Mouse (Mus musculus): ENCODE results near the gene Cldn22.
"Not testable (repeated sequence)": the region's sequence is repeated elsewhere in the genome, so short reads cannot be mapped to it uniquely, and the experiment has no call there.

The Cldn22 gene

DNA sequence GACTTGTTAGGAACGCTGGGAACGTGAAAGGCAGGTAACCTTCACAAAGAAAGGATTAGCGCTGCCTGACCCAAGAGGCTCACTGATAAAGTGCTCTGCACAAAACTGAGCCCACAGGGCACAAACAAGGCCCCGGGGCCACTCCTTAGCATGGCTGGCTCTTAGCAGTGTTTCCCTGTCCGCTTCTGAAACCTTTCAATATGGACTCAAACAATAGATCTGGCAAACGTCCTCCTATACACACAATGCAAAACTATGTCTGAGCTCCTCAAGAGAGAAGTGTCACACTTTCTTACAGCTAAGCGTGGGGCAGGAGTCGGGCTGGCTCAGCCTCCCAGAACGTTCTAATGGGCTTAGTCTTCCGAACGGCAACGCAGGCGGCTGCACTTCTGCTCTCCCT lies at the start of gene Cldn22:
Cldn22 (plus strand) TSS at position 301 of the 400 bp plus-strand sequence.
- no peak for DNase-seq

DNA sequence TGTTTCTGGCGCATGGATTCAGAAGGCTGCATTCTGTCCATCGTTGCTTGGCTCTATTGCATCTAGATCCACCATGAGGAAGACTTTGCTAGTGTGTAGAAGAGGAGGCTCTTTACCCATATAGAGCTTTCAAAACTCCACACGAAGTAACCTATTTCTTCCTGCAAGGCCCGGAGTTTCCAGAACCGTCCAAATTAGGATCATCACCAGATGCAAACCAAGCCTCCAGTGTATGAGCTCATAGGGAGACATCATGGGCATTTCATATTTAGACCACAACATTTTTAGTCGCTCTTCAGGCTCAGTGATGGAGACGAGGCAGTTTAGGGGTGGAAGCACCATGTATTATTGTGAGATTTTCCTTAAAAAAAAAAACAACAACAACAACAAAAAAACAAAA lies 46.9 kb upstream of the Cldn22 start:
- DNase-seq = no peak

DNA sequence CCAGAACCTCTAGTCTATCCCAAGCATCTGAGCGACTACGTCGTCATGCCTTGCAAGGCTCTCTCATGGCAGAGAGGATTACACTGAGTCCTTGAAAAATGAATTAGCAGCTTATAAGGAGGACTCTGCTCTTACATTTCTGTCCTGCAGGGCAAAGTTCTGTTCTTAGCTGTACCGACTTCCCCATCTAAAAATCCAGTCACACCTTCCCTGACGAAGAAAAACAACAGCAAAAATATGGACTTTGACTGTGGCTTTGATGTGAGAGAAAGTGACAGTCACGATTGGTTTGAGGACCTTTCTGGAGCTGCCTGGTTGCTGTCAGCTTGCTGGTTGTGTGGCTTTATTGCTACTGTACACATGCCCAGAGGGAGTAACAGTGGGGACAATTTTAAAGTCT lies 44.7 kb upstream of the Cldn22 start:
- DNase-seq = no peak

DNA sequence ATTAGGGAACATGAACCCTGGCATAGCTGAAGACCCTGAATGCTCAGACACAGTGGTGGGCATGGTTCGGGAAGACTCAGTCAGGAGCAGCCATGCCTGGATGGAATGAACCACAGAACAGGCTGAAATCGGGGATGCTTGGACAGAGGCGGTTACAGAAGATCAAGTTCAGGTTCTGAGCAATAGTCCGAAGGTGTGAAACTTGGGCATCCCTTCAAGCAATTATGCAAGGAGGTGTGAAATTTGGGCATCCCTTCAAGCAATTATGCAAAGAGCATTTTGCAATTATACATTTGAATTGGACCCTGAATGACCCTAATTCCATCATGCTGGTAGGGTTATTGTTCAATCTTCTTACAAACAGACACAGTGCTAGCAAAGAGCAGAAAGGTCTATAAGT lies 42.4 kb upstream of the Cldn22 start:
- no peak for DNase-seq

DNA sequence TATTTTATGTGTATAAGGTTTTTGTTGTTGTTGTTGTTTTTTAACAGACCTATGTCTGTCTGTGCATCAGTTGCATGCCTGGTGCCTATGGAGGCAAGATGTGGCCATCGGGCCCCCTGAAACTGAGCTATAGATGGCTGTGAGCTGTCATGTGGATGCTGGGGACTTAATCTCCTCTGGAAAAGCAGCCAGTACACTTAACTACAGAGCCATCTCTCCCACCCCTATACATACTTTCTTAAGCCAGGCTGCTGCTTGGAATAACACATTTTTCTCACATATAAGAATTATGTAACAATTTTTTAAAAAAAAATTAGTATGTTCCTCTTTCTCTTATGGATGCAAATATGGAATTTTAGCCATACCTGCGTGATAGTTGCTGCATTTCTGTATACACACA lies 40.7 kb upstream of the Cldn22 start:
- no peak for DNase-seq

DNA sequence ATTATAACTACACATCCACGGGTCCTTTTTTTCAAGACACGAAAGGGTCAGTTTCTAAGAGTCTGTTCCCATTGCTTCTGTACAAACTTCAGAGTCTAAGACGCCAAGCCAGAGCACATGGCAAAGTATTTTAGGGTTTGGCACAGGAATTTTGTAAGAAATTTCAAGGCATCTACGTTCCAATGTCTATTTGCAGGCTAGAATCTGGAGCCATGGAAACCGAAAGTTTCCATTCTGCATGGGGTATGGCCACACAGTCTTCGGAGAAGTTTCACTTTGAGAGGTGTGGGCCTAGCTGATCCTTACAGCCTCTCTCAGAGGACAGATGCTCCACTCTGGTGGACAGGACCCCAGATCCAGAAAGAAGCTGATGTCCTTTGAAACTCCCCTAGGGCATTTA lies 40.3 kb upstream of the Cldn22 start:
- DNase-seq = peak; percentile 8

DNA sequence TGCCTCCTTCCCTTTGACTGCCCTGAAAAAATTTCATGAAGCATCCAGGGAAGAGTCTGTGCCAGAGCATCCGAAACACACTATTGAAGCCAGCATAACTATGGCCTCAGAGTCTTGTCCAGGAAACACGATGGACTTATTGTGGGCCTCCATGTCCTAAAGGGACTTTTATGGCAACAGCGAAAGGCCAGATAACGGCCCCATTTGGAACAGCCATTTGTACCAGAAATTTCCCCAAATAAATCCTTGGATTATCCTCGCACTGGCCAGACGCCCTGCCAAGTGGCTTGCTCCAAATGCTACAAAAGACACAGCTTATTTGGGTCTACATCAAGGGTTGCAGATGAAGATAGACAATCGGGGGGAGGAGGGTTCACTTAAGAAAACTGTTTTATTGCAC lies 39.8 kb upstream of the Cldn22 start:
- DNase-seq = peak; percentile 28

DNA sequence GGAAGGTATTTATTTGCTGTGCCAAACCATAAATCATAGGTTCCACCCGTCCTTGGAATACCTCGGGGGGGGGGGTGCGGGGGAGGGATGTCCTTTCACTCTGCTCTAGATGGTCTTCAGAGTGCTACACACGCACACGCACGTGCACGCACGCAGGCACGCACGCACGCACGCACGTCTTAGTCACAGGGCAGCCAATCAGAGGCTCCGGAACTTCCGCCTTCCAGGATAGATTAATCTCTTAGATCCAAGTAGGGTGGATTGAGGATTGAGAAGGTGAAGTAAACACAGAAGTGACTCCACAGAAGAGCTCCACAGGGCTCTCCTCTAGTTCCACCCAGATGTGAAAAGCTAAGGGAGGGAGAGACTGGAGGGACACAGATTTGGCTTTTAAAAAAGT lies 38.0 kb upstream of the Cldn22 start:
- no peak for DNase-seq

DNA sequence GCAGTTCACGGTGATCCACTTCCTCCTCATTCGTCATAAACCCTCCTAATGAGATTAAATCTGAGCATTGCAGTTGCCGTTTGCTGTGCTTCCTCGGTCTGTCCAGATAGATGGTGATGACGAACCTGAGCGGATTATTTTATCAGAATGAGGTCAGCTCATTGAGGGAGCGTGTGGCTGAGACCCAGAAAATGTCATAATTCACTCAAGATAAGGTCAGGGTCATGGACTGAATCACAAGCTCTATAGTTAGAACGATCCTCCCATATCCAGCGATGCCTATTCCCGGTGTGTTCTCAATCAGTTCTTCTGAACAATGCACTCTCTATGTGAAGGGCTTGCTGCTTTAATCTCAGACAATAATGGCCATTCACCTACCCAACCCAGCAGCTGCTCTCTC lies 36.6 kb upstream of the Cldn22 start:
- DNase-seq = no peak

DNA sequence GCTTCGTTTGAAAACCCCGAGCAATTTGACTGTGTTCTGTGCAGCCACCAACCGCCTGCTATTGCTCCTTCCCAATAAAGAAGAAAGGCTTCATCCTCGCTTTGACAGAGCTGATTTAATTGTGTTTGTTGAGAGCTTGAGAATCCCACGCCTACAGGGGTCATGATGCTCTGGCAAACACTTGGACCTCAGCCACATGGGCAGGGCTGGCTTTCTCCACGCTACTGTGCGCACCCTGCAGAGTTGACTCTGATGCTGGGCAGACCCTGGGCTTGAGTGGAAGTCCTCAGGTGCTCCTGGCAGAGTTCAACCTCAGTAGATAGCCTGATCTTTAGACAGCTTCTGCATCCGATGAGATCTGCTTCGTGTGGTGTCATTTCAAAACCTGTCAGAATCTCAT lies 32.3 kb upstream of the Cldn22 start:
- DNase-seq = no peak

DNA sequence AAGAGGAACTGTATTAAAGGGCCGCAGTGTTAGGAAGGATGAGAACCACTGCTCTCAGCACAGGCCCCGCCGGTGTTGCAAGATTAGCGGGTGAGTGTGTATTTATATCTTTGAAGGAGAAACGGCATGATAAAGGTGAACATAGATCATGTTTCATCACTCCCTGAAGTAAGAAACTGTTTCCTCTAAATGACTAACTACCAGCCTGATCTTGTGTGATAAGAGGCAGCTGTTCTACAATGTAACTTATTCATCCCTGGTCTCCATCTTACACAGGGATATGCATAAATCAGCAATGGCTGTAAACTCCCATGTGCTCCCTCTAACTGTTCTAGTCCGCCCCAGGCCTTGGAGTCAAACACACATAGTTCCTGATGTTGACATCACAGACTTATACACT lies 24.8 kb upstream of the Cldn22 start:
- DNase-seq = no peak

DNA sequence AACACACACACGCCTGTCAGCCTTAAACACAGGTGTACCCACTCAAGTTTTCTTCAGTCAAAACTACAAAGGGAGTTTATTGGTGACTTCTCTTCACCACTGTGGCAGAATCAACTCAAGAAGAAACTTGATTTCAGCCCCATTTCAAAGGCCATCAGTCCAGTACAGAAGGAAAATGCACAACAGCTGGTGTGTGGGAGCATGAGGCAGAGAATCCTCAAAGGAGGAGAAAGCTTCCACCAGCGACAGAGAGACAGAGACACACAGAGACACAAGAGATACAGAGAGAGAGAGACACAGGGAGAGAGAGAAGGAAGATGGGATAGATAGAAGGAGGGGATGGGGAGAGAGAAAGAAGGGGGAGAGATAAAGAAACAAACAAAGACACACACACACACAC lies 21.9 kb upstream of the Cldn22 start:
- no peak for DNase-seq

DNA sequence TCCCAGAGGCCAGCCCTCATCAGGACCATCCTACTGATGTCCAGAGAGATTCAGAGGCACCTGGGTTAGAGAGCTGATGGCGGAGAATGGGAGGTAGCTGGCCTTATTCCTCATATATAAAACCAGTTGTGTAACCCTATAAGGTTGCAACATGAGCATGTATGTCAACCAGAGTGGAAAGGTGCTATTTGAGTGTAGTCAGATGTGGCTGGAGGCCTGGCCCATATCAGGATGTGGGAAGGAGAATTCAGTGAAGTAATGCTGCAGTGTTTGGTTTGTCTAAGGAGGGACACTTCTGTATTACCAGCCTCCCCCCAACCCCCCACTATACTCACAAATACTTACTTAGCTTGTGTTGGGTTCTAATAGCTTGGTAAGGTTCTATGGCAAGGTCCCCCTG lies 20.0 kb upstream of the Cldn22 start:
- no peak for DNase-seq

DNA sequence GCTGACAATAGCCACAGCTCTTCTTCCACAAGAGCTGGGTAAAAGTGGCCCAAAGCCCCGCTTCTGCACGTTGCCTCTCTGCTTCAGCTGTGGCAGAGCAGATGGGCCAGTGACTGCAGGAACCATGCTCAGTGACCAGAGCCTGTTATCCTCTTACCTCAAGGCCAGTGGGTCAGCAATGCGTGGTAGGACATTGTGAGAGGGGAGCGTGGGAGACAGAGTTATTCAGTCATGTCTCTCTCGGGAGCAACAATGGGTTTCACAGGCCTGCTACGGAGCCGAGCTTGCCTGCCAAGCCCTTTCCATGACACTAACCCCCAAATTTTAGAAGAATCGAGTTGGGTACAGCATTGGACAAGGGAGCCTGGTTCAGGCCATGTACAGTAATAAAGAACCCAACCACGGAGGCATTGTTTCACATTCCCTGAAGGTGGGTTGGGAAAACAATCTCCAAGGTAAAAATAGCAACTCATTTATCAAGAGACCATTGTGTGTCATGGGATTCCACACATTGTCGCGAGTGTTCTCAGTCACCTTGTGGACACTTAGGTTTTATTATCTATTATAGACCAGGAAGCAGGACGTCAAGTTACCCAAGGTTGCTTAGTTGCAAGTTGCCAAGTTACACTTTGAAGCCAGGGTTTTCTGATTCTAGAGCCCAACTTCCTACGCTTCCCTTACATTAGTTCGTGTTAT lies 14.2 kb upstream of the Cldn22 start:
- no peak for DNase-seq

DNA sequence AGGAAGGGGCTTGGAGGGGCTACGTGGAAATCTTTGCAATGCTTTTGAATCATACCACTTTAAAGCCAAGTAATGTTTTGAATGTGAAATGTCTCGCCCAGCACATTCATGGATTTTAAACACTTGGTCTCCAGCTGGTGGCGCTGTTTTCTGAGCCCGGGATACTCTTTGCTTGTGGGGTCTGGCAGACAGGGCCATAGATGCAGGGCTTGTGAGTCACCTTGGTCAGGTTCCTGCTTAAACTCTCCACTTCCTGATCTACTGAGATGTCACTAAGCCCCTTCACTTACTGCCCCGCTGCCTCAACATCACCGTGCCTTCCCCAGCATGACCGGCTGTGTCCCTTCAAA lies 13.6 kb upstream of the Cldn22 start:
- DNase-seq = no peak

DNA sequence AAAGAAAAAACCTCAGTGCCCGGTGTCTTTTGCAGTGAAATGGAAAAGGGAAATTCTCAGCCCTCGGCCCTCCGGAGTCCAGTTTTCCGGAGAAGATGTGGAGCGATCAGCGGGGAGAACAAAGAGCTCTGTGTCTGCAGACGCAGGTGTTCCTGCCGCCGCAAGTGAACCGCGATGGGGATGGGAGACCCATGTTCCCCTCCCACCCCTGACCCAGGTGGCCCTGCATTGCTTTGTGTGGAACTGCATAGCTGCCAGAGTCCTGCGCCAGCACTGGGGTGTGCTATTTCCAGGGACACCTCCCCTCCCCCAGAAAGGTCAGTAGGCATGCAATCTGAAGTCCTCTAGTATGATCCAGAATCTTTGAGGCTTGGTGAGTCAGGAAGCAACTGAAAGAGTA lies 13.1 kb upstream of the Cldn22 start:
- no peak for DNase-seq

DNA sequence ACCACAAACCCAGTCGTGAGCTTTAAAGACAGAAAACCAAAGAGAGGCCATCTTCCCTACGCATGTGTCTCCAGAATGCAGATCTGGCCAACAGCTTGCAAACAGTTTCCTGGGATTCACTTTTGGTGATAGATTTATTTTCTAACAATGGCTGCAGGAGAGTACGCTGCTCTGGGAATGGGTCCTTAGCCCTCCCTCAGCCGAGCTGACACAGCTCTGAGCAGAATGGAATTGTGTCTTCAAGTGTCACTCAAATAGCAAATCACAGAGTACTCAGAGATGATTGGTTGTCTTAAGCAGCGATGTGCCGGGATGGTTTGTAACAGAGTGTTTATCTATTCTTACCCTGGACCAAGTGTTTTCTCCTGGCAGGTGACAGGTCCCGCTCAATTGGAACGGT lies 5.2 kb upstream of the Cldn22 start:
- no peak for DNase-seq

DNA sequence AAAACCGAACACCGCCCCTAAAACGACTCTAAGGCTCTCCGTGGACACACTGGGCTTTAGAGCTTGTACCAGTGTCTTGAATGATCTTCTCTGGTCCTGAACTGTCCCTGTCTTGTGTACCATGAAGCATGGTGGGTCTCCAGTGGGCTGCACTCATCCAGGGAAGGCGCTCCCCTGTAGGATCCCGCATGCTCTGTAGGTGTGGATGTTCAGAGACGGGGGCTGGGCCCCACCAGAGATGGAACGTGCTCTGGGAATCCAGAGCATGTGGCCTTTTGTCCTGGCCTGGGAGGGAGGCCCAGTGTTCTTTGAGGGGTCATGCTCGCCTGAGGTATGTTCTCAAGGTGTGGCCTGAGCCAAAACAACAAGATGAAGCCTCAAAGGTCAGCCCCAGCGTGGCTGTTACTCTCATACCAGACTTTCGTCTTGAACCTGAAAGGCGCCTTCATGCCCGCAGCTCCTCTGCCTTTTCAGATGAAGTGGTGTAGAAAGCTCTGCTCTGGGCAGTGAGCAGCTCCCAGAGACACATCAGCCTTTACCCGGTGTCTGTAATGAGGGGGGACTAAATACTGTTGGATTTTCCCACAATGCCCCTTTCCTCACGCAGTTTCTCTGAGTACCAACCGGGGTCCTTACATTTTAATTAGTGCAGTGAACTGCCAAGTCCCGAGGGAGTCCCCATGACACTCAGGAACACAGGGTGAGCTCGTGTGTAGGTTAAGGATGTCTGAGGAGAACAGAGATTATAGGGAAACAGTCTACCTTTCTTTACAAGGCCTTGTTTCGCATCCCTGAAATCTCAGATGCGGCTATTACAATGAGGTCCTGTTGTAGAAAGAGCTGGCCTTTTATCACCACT lies 3.1 kb upstream of the Cldn22 start:
- no peak for DNase-seq

DNA sequence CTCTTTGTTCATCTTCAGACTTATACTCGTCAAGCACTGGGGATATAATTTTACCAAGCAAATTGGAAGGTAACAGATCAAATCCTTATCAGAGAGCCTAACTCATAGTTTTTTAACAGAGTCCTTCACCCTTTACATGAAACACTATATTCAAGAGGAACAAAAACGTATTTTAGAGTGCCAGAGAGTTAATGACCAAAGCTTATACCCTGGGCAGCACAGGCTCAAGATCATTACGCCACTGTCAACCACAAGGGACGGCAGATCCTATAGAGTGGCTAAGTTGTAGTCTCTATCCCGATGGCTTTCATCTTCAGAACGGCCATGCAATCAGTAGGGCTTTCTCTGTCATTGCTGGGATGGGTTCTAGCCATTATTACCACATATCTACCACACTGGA lies 2.4 kb upstream of the Cldn22 start, which contains the start of gene Cldn24:
Cldn24 (plus strand) TSS at position 301 of the 400 bp plus-strand sequence.
- DNase-seq = no peak

DNA sequence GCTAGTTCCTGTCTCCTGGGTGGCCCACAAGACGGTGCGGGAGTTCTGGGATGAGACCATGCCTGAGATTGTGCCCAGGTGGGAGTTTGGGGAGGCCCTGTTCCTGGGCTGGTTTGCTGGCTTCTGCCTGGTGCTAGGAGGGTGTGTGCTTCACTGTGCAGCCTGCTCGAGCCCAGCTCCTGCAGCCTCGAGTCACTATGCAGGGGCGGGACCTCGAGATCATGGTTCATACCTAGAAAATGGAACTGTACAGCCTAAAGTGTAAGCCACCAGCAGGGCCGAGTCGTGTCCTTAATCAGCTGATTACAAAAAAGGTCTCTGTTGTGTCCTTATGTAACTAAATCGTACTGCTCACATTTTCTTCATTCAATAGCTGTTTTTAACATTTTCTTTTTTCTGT lies 1.7 kb upstream of the Cldn22 start:
- not testable (repeated sequence) for DNase-seq

DNA sequence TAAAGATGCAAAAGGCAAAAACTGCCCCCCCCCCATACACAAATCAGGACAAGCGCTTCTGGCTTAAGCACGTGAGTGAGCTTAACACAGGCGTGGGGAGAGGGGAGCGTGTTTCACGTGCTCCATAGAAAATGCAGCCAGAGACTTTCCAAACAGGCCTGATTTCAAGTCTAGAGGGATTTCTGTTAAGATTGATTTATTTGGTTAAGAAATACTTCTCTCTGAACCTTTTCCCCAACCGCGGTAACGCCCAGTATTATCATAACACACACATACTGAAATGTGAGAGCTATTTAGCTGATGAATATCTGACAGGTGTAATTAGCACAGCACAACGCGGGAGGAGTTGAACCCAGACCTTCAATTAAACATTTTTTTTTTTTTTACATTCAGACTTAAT lies 505 bp upstream of the Cldn22 start:
- no peak for DNase-seq

DNA sequence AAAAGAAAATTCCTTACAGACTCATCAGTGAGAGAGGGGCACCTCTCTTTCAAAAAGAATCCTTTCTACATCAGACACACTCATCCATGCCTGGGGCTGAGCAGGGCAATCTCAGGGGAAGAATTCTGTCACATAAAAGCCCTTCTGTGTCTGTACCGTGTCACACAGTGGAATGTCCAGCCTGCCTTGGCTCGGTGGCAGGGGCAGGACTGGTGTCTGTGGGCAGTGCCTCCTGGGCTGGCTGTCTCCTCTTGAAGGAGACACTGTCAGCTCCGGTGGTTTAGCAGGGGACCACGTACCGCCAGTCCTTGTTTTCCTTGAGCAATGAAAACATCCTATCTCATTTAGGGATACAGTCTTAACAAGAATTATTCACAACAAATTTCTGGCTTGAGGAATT lies 1.3 kb downstream of the Cldn22 start:
- no peak for DNase-seq

DNA sequence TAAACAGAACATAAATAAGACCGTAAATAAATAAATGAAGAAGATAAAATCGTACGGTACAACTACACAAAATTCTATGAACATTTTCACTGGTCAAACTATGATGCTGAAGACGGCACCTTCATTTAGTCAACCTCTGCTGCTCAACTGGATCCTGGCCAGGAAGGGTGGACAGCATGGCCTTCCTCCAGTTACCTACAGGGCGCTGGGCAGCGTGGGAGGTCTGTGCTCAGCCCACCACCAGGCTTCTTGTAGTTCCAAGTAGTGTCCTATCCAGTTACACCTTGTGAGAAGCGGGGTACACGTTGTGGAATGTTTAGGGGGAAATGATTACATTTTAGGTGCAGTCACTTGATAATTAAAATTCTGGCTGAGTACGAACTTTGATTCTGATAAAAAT lies 2.6 kb downstream of the Cldn22 start:
- no peak for DNase-seq

DNA sequence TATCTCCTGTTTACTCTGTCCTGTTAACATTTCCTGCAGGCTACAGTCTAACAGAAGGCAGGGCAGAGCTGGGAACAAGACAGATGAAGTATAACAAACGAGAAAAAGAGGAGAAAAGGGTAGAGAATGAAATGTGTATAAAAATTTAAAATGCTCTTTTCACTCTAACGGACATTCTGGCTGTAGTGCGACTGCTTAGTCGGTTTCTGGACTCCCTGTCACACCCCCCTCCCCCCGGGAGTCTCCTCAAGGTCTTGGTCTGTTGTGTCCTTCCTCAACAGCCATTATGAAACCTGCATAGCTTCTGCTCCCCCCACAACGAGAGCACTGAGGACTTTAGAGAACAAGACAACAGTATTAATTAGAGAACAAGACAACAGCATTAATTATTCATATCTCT lies 8.3 kb downstream of the Cldn22 start:
- DNase-seq = no peak

DNA sequence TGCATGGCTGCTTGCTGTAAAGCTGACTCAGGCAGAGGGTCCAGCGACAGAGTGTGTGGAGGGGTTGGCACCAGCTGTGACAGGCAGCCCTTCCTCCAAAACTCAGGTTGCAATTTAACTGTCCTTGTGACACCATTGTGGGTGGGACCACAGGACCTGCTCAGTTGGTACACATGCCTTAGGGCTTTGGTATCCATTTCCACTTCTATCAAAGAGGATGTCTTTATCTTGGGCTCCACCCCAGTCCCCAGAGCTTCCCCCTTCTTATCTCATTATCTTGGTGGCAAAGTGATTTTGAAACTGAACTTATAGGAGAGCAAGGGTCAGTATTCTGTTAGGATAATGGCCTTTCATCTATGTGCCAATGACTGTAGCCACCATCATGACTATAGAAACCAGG lies 9.7 kb downstream of the Cldn22 start:
- DNase-seq = no peak

Data from lung, postnatal 10 days (tissue).